Mouse (Mus musculus): Measurements from ENCODE around the gene Gm20894.
"Not testable (repeated sequence)": the region's sequence is repeated elsewhere in the genome, so short reads cannot be mapped to it uniquely, and the experiment has no call there.

Gene Gm20894

DNA sequence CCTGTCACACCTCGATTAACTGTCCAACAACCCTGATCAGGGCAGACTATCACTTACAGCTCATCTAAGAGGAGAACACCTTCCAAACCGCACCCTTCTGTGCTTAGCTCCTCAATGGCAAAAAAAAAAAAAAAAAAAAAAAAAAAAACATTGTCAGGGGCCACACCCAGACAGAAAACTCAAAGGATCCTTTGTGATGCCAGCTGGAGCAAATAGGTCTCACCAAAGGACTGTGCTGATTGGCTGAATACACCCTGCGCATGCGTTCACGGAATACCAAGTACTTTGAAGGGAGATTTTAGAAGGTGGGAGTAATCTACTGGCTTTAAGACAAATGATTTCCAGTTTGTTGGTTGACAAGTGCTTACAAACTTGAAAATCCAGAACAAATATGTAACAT lies at the start of gene Gm20894:
TSS of gene Gm20894 (minus strand) at position 101 of the 400 bp plus-strand sequence.
- DNase-seq (ENCODE audit: low read depth) = not testable (repeated sequence)

Measured in c-Kit-positive CD71-positive TER-119-negative erythroid progenitor cells, embryonic 14.5 days (primary cell).